Mouse (Mus musculus) embryonic facial prominence, embryonic 12.5 days (tissue): ENCODE data around the gene Srrm2. TPM values are rescaled to one million over a fixed set of nuclear protein-coding genes. Genes with fewer than 3 reads are reported as not detected.

ENCODE experiments used
- ATAC-seq: fragments of 200-750 bp; cut with Nextera tagmentation; 2 replicates; pipeline ENCODE4 v1.8.0; 2017; ENCODE audit not compliant: insufficient number of reproducible peaks, insufficient read depth, low FRiP score, low TSS enrichment
- H3K27ac ChIP-seq: fragments of 300-500 bp; sonication (generic); 2 replicates; pipeline ENCODE4 v1.5.1; 2016; ENCODE audit warnings: mild to moderate bottlenecking
- H3K27me3 ChIP-seq: fragments of 300-500 bp; sonication (generic); 2 replicates; pipeline ENCODE4 v1.6.1; 2016; ENCODE audit warnings: mild to moderate bottlenecking, moderate library complexity
- H3K36me3 ChIP-seq: fragments of 300-500 bp; sonication (generic); 2 replicates; pipeline ENCODE4 v1.6.1; 2016; ENCODE audit warnings: mild to moderate bottlenecking
- H3K4me1 ChIP-seq: fragments of 300-500 bp; sonication (generic); 2 replicates; pipeline ENCODE4 v1.6.1; 2016
- H3K4me2 ChIP-seq: fragments of 300-500 bp; sonication (generic); replicated peaks from 2 replicates; pipeline ENCODE4 v1.6.1; 2016; ENCODE audit warnings: mild to moderate bottlenecking, moderate library complexity
- H3K4me3 ChIP-seq: fragments of 300-500 bp; sonication (generic); 2 replicates; pipeline ENCODE4 v1.5.1; 2016; ENCODE audit warnings: mild to moderate bottlenecking
- H3K9ac ChIP-seq: fragments of 300-500 bp; sonication (generic); 2 replicates; pipeline ENCODE4 v1.6.1; 2016; ENCODE audit warnings: mild to moderate bottlenecking, moderate library complexity
- H3K9me3 ChIP-seq: fragments of 300-500 bp; sonication (generic); 2 replicates; pipeline ENCODE4 v1.6.1; 2016; ENCODE audit warnings: mild to moderate bottlenecking, moderate library complexity
- WGBS: fragments of 180-500 bp; shearing (Covaris S2); methylation state at CpG from one replicate; pipeline ENCODE4 v1.1.7; 2016; 5-methylcytosine and 5-hydroxymethylcytosine counted together
- polyA plus RNA-seq: library from polyadenylated mRNA; unstranded; fragments of >200 nt; fragmentation: Nextera tagmentation; extraction: Ambion mirVana; gene quantifications from 2 replicates; pipeline ENCODE4 v1.2.1, GENCODE M21; 2016

The Srrm2 gene
- polyA plus RNA-seq, result 657 and 663 TPM in 2 replicates

GRCm38 (mm10) chr17:23790269-23791078, at the start of gene Srrm2:
TSS of gene Srrm2 (plus strand) at chr17:23790532.
- peak within 1 kb of the TSS; percentile 92 for H3K27ac ChIP-seq
- 0 out of 2 replicates have a peak, but pooled peaks have one; percentile 30 for ATAC-seq

GRCm38 (mm10) chr17:23740598-23741021, 49.7 kb upstream of the Srrm2 start, which contains the start of gene Paqr4:
TSS of gene Paqr4 (minus strand) at chr17:23740867.
- Histone ChIP-seq H3K27ac (no peak within 1 kb of the TSS), H3K4me1 (peaks cover 24% of the 10 kb centered on the region)
- WGBS, result 9% methylated on average over 13 of the region's 13 CpGs

More at GRCm38 (mm10) chr17:23790269-23791078, at the start of gene Srrm2:
- Histone ChIP-seq H3K27me3 (no peaks in the 10 kb centered on the region), H3K4me2 (peak within 1 kb of the TSS; percentile 62), H3K9ac (peak within 1 kb of the TSS; percentile 74), H3K36me3 (no peaks in the 10 kb centered on the region), H3K9me3 (no peaks in the 10 kb centered on the region), H3K4me1 (peaks cover 21% of the 10 kb centered on the region), H3K4me3 (peak within 1 kb of the TSS; percentile 45)
- 2% methylated on average over 29 of the region's 29 CpGs for WGBS

GRCm38 (mm10) chr17:23741359-23742209, 48.7 kb upstream of the Srrm2 start:
- Histone ChIP-seq H3K4me2 (peak overlapping the region; percentile 38; the same call in 1 of the 2 replicates), H3K9me3 (no peaks in the 10 kb centered on the region), H3K4me1 (peaks cover 31% of the 10 kb centered on the region), H3K27me3 (peaks cover 89% of the 10 kb centered on the region), H3K27ac (no peak overlapping the region), H3K36me3 (peaks cover 5% of the 10 kb centered on the region; the same call in 1 of the 2 replicates), H3K4me3 (peak overlapping the region; percentile 24; the same call in 1 of the 2 replicates), H3K9ac (no peak overlapping the region)
- ATAC-seq, result no peak
- WGBS, result 44% methylated on average over 38 of the region's 38 CpGs

More at GRCm38 (mm10) chr17:23740598-23741021, 49.7 kb upstream of the Srrm2 start, which contains the start of gene Paqr4:
- peak within 1 kb of the TSS; percentile 86 for H3K4me2 ChIP-seq
- H3K36me3 ChIP-seq, result peaks cover 9% of the 10 kb centered on the region
- peak within 1 kb of the TSS; percentile 43 for H3K9ac ChIP-seq
- H3K27me3 ChIP-seq, result peaks cover 80% of the 10 kb centered on the region
- H3K9me3 ChIP-seq, result no peaks in the 10 kb centered on the region
- no peak for ATAC-seq
- peak within 1 kb of the TSS; percentile 50 for H3K4me3 ChIP-seq

- 9% methylated on average over 44 of the region's 44 CpGs for WGBS
- no peak for ATAC-seq
Observed at GRCm38 (mm10) chr17:23742210-23742793, 48.0 kb upstream of the Srrm2 start.

GRCm38 (mm10) chr17:23742941-23743340, 47.4 kb upstream of the Srrm2 start:
- Histone ChIP-seq H3K27me3 (peaks cover 91% of the 10 kb centered on the region), H3K9me3 (no peaks in the 10 kb centered on the region), H3K9ac (no peak overlapping the region), H3K36me3 (no peaks in the 10 kb centered on the region), H3K4me3 (peak overlapping the region; percentile 24), H3K27ac (no peak overlapping the region), H3K4me2 (peak overlapping the region; percentile 38; the same call in 1 of the 2 replicates), H3K4me1 (peaks cover 31% of the 10 kb centered on the region)
- WGBS, result 57% methylated on average over 12 of the region's 12 CpGs
- ATAC-seq, result no peak

More at GRCm38 (mm10) chr17:23742210-23742793, 48.0 kb upstream of the Srrm2 start:
- Histone ChIP-seq H3K27ac (no peak overlapping the region), H3K36me3 (no peaks in the 10 kb centered on the region; the same call in 1 of the 2 replicates), H3K4me2 (peak overlapping the region; percentile 38), H3K4me1 (peaks cover 31% of the 10 kb centered on the region), H3K9ac (no peak overlapping the region), H3K9me3 (no peaks in the 10 kb centered on the region), H3K27me3 (peaks cover 91% of the 10 kb centered on the region), H3K4me3 (peak overlapping the region; percentile 24)

- Histone ChIP-seq H3K4me1 (peaks cover 27% of the 10 kb centered on the region), H3K4me3 (peak overlapping the region; percentile 36; the same call in 1 of the 2 replicates), H3K27ac (no peak overlapping the region), H3K4me2 (peak overlapping the region; percentile 55; the same call in 1 of the 2 replicates), H3K27me3 (peaks cover 82% of the 10 kb centered on the region), H3K9me3 (no peaks in the 10 kb centered on the region), H3K36me3 (no peaks in the 10 kb centered on the region), H3K9ac (no peak overlapping the region)
- WGBS, result 17% methylated on average over 8 of the region's 8 CpGs
- ATAC-seq, result no peak
Observed at GRCm38 (mm10) chr17:23744076-23744475, 46.3 kb upstream of the Srrm2 start.

GRCm38 (mm10) chr17:23744651-23745050, 45.7 kb upstream of the Srrm2 start:
- Histone ChIP-seq H3K36me3 (no peaks in the 10 kb centered on the region), H3K9me3 (no peaks in the 10 kb centered on the region), H3K27me3 (peaks cover 76% of the 10 kb centered on the region), H3K27ac (no peak overlapping the region), H3K9ac (peak overlapping the region; percentile 29; the same call in 1 of the 2 replicates), H3K4me2 (peak overlapping the region; percentile 55), H3K4me1 (peaks cover 21% of the 10 kb centered on the region), H3K4me3 (peak overlapping the region; percentile 36)
- ATAC-seq, result no peak
- 2% methylated on average over 14 of the region's 14 CpGs for WGBS

- H3K9ac ChIP-seq, result peak within 1 kb of the TSS; percentile 29
- H3K4me3 ChIP-seq, result peak within 1 kb of the TSS; percentile 36
- H3K4me2 ChIP-seq, result peak within 1 kb of the TSS; percentile 55
- no peaks in the 10 kb centered on the region for H3K9me3 ChIP-seq
- peaks cover 21% of the 10 kb centered on the region for H3K4me1 ChIP-seq
- H3K27me3 ChIP-seq, result peaks cover 74% of the 10 kb centered on the region
- no peak for ATAC-seq
- H3K27ac ChIP-seq, result 0 out of 2 replicates have a peak within 1 kb of the TSS, but pooled peaks have one; percentile 11
- no peaks in the 10 kb centered on the region for H3K36me3 ChIP-seq
- WGBS, result under 1% methylated on average over 44 of the region's 45 CpGs
Observed at GRCm38 (mm10) chr17:23745301-23746251, 44.8 kb upstream of the Srrm2 start, which contains the start of gene Kremen2. TSS of gene Kremen2 (minus strand) at chr17:23745833.

GRCm38 (mm10) chr17:23746311-23746710, 44.0 kb upstream of the Srrm2 start:
- no peak for ATAC-seq
- peak overlapping the region; percentile 36; the same call in 1 of the 2 replicates for H3K4me3 ChIP-seq
- peaks cover 66% of the 10 kb centered on the region for H3K27me3 ChIP-seq
- 0 out of 2 replicates have a peak overlapping the region, but pooled peaks have one; percentile 24 for H3K9ac ChIP-seq
- H3K4me2 ChIP-seq, result peak overlapping the region; percentile 55
- WGBS, result 2% methylated on average over 12 of the region's 12 CpGs
- H3K9me3 ChIP-seq, result no peaks in the 10 kb centered on the region
- H3K36me3 ChIP-seq, result peaks cover 2% of the 10 kb centered on the region; the same call in 1 of the 2 replicates
- H3K27ac ChIP-seq, result no peak overlapping the region
- H3K4me1 ChIP-seq, result peaks cover 21% of the 10 kb centered on the region

- Histone ChIP-seq H3K36me3 (peaks cover 6% of the 10 kb centered on the region), H3K9ac (no peak overlapping the region), H3K4me1 (peaks cover 21% of the 10 kb centered on the region), H3K4me2 (no peak overlapping the region), H3K9me3 (no peaks in the 10 kb centered on the region), H3K27me3 (peaks cover 62% of the 10 kb centered on the region), H3K4me3 (no peak overlapping the region), H3K27ac (no peak overlapping the region)
- 77% methylated on average over 3 of the region's 3 CpGs for WGBS
- no peak for ATAC-seq
Observed at GRCm38 (mm10) chr17:23746767-23747166, 43.6 kb upstream of the Srrm2 start.
